16 mouse cellular contexts compared by ENCODE assay signal in the genomic region with DNA sequence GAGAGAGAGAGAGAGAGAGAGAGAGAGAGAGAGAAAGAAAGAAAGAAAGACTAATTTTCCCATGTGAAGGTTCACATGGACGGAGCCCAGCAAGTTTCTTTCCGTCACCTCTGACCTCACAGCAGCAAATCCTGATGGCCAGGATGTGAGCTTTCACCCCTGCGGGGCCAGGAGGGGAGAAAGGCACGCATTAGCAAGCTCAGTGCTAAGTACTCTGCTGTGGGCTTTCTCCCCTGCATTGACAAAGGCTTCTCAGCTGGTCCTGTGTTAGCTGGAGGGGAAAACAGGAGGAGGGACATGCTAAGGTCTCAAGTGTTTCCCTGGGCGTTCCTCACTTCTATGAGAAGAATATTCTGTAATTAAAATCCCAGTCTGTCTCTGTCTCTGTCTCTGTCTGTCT.
DNase-seq lines count a peak whose midpoint lies in the region; ATAC-seq and TF ChIP-seq lines count a peak whose summit lies in the region.
"Had no signal": no experiment of that assay in that cellular context is flagged by ENCODE, and none has a peak within 500 bp of the region (broad histone marks: within the 10 kb centered on the region; RNA-seq: fewer than 3 reads in every experiment).

No protein-coding gene starts in this region.

- H3K9ac ChIP-seq in midbrain, embryonic 14.5 days (replicated peaks; ENCODE audit: low read length): no peak overlapping the region
- no peak overlapping the region for H3K9ac ChIP-seq in midbrain, embryonic 13.5 days (replicated peaks)
- H3K9ac ChIP-seq in kidney, postnatal 0 days (ENCODE audit: low read depth, low read length): no peak overlapping the region
- H3K9ac ChIP-seq in neural tube, embryonic 11.5 days (ENCODE audit: low read length): no peak overlapping the region
- no peak overlapping the region for H3K9ac ChIP-seq in intestine, embryonic 15.5 days
- H3K9ac ChIP-seq: heart, embryonic 15.5 days; hindbrain, embryonic 12.5 days; lung, embryonic 14.5 days had no signal

- no peak overlapping the region for H3K4me3 ChIP-seq in midbrain, embryonic 14.5 days (replicated peaks; ENCODE audit: low read depth, low read length)
- H3K4me3 ChIP-seq in midbrain, embryonic 13.5 days (replicated peaks): no peak overlapping the region
- no peak overlapping the region for H3K4me3 ChIP-seq in kidney, postnatal 0 days (replicated peaks; ENCODE audit: low read depth, low read length)
- no peak overlapping the region for H3K4me3 ChIP-seq in neural tube, embryonic 11.5 days (ENCODE audit: low read depth, low read length)
- H3K4me3 ChIP-seq in intestine, embryonic 15.5 days (replicated peaks): no peak overlapping the region
- H3K4me3 ChIP-seq: heart, embryonic 15.5 days; hindbrain, embryonic 12.5 days; myocyte had no signal

- H3K27me3 ChIP-seq in midbrain, embryonic 14.5 days (ENCODE audit: control insufficient read depth, insufficient read depth, low read length): no peaks in the 10 kb centered on the region
- no peaks in the 10 kb centered on the region for H3K27me3 ChIP-seq in midbrain, embryonic 13.5 days
- H3K27me3 ChIP-seq in kidney, postnatal 0 days (ENCODE audit: insufficient read depth, low read length): no peaks in the 10 kb centered on the region
- H3K27me3 ChIP-seq in neural tube, embryonic 11.5 days (ENCODE audit: control insufficient read depth, insufficient read depth, low read length): no peaks in the 10 kb centered on the region
- H3K27me3 ChIP-seq in intestine, embryonic 15.5 days (replicated peaks): no peaks in the 10 kb centered on the region
- H3K27me3 ChIP-seq: heart, embryonic 15.5 days; hindbrain, embryonic 12.5 days had no signal

- peak; percentile 30 for DNase-seq in midbrain, embryonic 14.5 days
- peak; percentile 59 for DNase-seq in embryo, embryonic 11 days
- DNase-seq in kidney, postnatal 0 days (ENCODE audit: low spot score): peak; percentile 53
- DNase-seq in neural tube, embryonic 11.5 days (ENCODE audit: low spot score): peak; percentile 29
- no peak for DNase-seq in ovary, postnatal 10 days (ENCODE audit: low spot score)
- DNase-seq: adrenal gland, postnatal 14 days; cerebellum, adult 9-10 months; lung, embryonic 14.5 days; thymus, adult 18-20 months had no signal

- no peaks in the 10 kb centered on the region for H3K9me3 ChIP-seq in midbrain, embryonic 14.5 days (ENCODE audit: control insufficient read depth, low read length)
- H3K9me3 ChIP-seq in midbrain, embryonic 13.5 days: no peaks in the 10 kb centered on the region
- no peaks in the 10 kb centered on the region for H3K9me3 ChIP-seq in kidney, postnatal 0 days (replicated peaks; ENCODE audit: low read length)
- no peaks in the 10 kb centered on the region for H3K9me3 ChIP-seq in neural tube, embryonic 11.5 days (ENCODE audit: control insufficient read depth, low read length)
- no peaks in the 10 kb centered on the region for H3K9me3 ChIP-seq in intestine, embryonic 15.5 days
- H3K9me3 ChIP-seq: heart, embryonic 15.5 days; hindbrain, embryonic 12.5 days had no signal

- peaks cover 11% of the 10 kb centered on the region for H3K4me1 ChIP-seq in midbrain, embryonic 14.5 days (ENCODE audit: control insufficient read depth, insufficient read depth, low read length)
- H3K4me1 ChIP-seq in midbrain, embryonic 13.5 days (replicated peaks): peaks cover 23% of the 10 kb centered on the region
- no peaks in the 10 kb centered on the region for H3K4me1 ChIP-seq in kidney, postnatal 0 days (replicated peaks; ENCODE audit: insufficient read depth, low read length)
- H3K4me1 ChIP-seq in neural tube, embryonic 11.5 days (ENCODE audit: control insufficient read depth, insufficient read depth, low read length): peaks cover 8% of the 10 kb centered on the region; the same call in 1 of the 2 replicates
- H3K4me1 ChIP-seq in intestine, embryonic 15.5 days (replicated peaks): no peaks in the 10 kb centered on the region
- H3K4me1 ChIP-seq: heart, embryonic 15.5 days had no signal

- no peak for TF ChIP-seq CTCF in kidney, postnatal 0 days (IDR thresholded peaks at IDR 0.05; ENCODE audit: low read depth)

- H3K36me3 ChIP-seq in midbrain, embryonic 14.5 days (ENCODE audit: control insufficient read depth, insufficient read depth, low read length): no peaks in the 10 kb centered on the region
- H3K36me3 ChIP-seq in midbrain, embryonic 13.5 days: no peaks in the 10 kb centered on the region
- H3K36me3 ChIP-seq in kidney, postnatal 0 days (ENCODE audit: insufficient read depth, low read length): no peaks in the 10 kb centered on the region
- no peaks in the 10 kb centered on the region for H3K36me3 ChIP-seq in neural tube, embryonic 11.5 days (ENCODE audit: control insufficient read depth, insufficient read depth, low read length)
- no peaks in the 10 kb centered on the region for H3K36me3 ChIP-seq in intestine, embryonic 15.5 days
- H3K36me3 ChIP-seq: heart, embryonic 15.5 days; hindbrain, embryonic 12.5 days had no signal

- WGBS in midbrain, embryonic 14.5 days: 15% methylated on average over 5 of the region's 5 CpGs
- WGBS in midbrain, embryonic 13.5 days: 4% methylated on average over 5 of the region's 5 CpGs
- 9% methylated on average over 5 of the region's 5 CpGs for WGBS in kidney, postnatal 0 days
- 7% methylated on average over 5 of the region's 5 CpGs for WGBS in neural tube, embryonic 11.5 days
- WGBS in intestine, embryonic 15.5 days: 22% methylated on average over 5 of the region's 5 CpGs

- no peak for ATAC-seq in midbrain, embryonic 14.5 days (ENCODE audit: low FRiP score, low TSS enrichment)
- no peak for ATAC-seq in midbrain, embryonic 13.5 days
- ATAC-seq in kidney, postnatal 0 days (replicated peaks; ENCODE audit: low FRiP score, low read depth): no peak; the same call in 1 of the 2 replicates
- no peak for ATAC-seq in neural tube, embryonic 11.5 days (ENCODE audit: insufficient read depth, low FRiP score, low TSS enrichment)
- no peak for ATAC-seq in intestine, embryonic 15.5 days
- ATAC-seq: CD4-positive, CD25-positive, alpha-beta regulatory T cell, adult 4 months; intestine, embryonic 16.5 days had no signal

- no peak overlapping the region for H3K4me2 ChIP-seq in midbrain, embryonic 14.5 days (ENCODE audit: low read length)
- H3K4me2 ChIP-seq in midbrain, embryonic 13.5 days (replicated peaks): no peak overlapping the region
- H3K4me2 ChIP-seq in kidney, postnatal 0 days (ENCODE audit: low read length): no peak overlapping the region
- H3K4me2 ChIP-seq in neural tube, embryonic 11.5 days (ENCODE audit: low read depth): no peak overlapping the region
- no peak overlapping the region for H3K4me2 ChIP-seq in intestine, embryonic 15.5 days (replicated peaks)
- H3K4me2 ChIP-seq: heart, embryonic 15.5 days; hindbrain, embryonic 12.5 days; lung, embryonic 14.5 days had no signal

- no peak overlapping the region for H3K27ac ChIP-seq in midbrain, embryonic 14.5 days (replicated peaks; ENCODE audit: low read depth, low read length)
- H3K27ac ChIP-seq in midbrain, embryonic 13.5 days: no peak overlapping the region
- H3K27ac ChIP-seq in kidney, postnatal 0 days: no peak overlapping the region
- H3K27ac ChIP-seq in neural tube, embryonic 11.5 days (ENCODE audit: low read depth, low read length): no peak overlapping the region
- no peak overlapping the region for H3K27ac ChIP-seq in intestine, embryonic 15.5 days
- H3K27ac ChIP-seq: heart, embryonic 15.5 days; hindbrain, embryonic 12.5 days had no signal
